Mouse (Mus musculus): ENCODE measurements around the gene Bglap.
"Not testable (repeated sequence)": the region's sequence is repeated elsewhere in the genome, so short reads cannot be mapped to it uniquely, and the experiment has no call there.

Bglap gene

GRCm38 (mm10) chr3:88384364-88384763 lies at the start of gene Bglap:
Gene Bglap (minus strand): TSS chr3:88384464.
- DNase-seq (ENCODE audit: low spot score in 2 of 2): no peak

- DNase-seq (ENCODE audit: low spot score in 2 of 2): not testable (repeated sequence)
These were observed 44.4 kb upstream of the Bglap start for GRCm38 (mm10) chr3:88428639-88429038.

GRCm38 (mm10) chr3:88427342-88427905 lies 43.2 kb upstream of the Bglap start:
- no peak for DNase-seq (ENCODE audit: low spot score in 2 of 2)

- DNase-seq (ENCODE audit: low spot score in 2 of 2): no peak
These were observed 41.6 kb upstream of the Bglap start for GRCm38 (mm10) chr3:88425708-88426420.

GRCm38 (mm10) chr3:88425330-88425689 lies 41.0 kb upstream of the Bglap start:
- no peak for DNase-seq (ENCODE audit: low spot score in 2 of 2)

- peak; percentile 90 for DNase-seq (ENCODE audit: low spot score in 2 of 2)
These were observed 40.5 kb upstream of the Bglap start, which contains the start of gene Slc25a44 for GRCm38 (mm10) chr3:88424605-88425329. Gene Slc25a44 (minus strand): TSS chr3:88425139.

GRCm38 (mm10) chr3:88422020-88422720 lies 37.9 kb upstream of the Bglap start:
- DNase-seq (ENCODE audit: low spot score in 2 of 2): no peak

- DNase-seq (ENCODE audit: low spot score in 2 of 2): no peak
These were observed 36.5 kb upstream of the Bglap start for GRCm38 (mm10) chr3:88420771-88421170.

GRCm38 (mm10) chr3:88418016-88418415 lies 33.8 kb upstream of the Bglap start:
- no peak for DNase-seq (ENCODE audit: low spot score in 2 of 2)

GRCm38 (mm10) chr3:88415668-88416067 lies 31.4 kb upstream of the Bglap start:
- no peak for DNase-seq (ENCODE audit: low spot score in 2 of 2)

- DNase-seq (ENCODE audit: low spot score in 2 of 2): peak; percentile 53 to 77
These were observed 28.4 kb upstream of the Bglap start for GRCm38 (mm10) chr3:88412636-88413035.

- DNase-seq (ENCODE audit: low spot score in 2 of 2): no peak
These were observed 27.4 kb upstream of the Bglap start for GRCm38 (mm10) chr3:88411681-88412080.

- DNase-seq (ENCODE audit: low spot score in 2 of 2): no peak
These were observed 26.4 kb upstream of the Bglap start for GRCm38 (mm10) chr3:88410645-88411031.

- peak; percentile 89 to 91 for DNase-seq (ENCODE audit: low spot score in 2 of 2)
These were observed 25.7 kb upstream of the Bglap start, which contains the start of gene Pmf1 for GRCm38 (mm10) chr3:88409741-88410644. Gene Pmf1 (minus strand): TSS chr3:88410331.

- no peak for DNase-seq (ENCODE audit: low spot score in 2 of 2)
These were observed 24.7 kb upstream of the Bglap start for GRCm38 (mm10) chr3:88408953-88409352.

GRCm38 (mm10) chr3:88407529-88407928 lies 23.3 kb upstream of the Bglap start:
- no peak for DNase-seq (ENCODE audit: low spot score in 2 of 2)

- peak; percentile 61 to 64 for DNase-seq (ENCODE audit: low spot score in 2 of 2)
These were observed 22.8 kb upstream of the Bglap start for GRCm38 (mm10) chr3:88407090-88407489.

GRCm38 (mm10) chr3:88403522-88404230 lies 19.4 kb upstream of the Bglap start:
- DNase-seq (ENCODE audit: low spot score in 2 of 2): no peak

GRCm38 (mm10) chr3:88398666-88399065 lies 14.4 kb upstream of the Bglap start:
- no peak for DNase-seq (ENCODE audit: low spot score in 2 of 2)

- no peak for DNase-seq (ENCODE audit: low spot score in 2 of 2)
These were observed 11.5 kb upstream of the Bglap start for GRCm38 (mm10) chr3:88395742-88396141.
